Mouse (Mus musculus) spleen, postnatal 14 days (tissue): Measurements from ENCODE around the gene Abhd14a.

Source experiments
- DNase-seq, 2 experiments: peaks; one replicate each; pipeline ENCODE4 v3.0.0; 2021 to 2022; ENCODE audit warnings: low spot score in 2 of 2

The Abhd14a gene

DNA sequence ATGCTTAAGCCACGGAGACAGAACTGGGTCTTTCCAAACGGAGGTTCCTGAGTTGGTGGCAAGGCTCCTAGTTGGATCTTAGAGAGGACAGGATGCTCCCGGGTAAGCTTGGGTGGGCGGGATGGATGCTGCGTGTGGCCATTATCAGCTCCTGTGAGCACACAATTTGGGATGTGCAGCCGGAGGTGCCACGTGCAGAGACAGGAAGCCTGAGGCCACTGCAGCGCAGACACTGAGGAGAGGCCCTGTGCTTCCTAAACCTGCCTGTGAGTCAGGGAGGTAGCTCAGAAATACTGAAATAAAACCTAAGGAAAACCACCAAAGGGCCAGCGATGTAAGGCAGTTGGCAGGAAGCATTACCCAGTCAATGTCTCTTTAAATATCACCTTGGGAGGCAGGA is 22.3 kb upstream of the Abhd14a start:
- DNase-seq, result no peak

- DNase-seq, result no peak
Measured at GRCm38 (mm10) chr9:106469317-106469716, 21.8 kb upstream of the Abhd14a start.

DNA sequence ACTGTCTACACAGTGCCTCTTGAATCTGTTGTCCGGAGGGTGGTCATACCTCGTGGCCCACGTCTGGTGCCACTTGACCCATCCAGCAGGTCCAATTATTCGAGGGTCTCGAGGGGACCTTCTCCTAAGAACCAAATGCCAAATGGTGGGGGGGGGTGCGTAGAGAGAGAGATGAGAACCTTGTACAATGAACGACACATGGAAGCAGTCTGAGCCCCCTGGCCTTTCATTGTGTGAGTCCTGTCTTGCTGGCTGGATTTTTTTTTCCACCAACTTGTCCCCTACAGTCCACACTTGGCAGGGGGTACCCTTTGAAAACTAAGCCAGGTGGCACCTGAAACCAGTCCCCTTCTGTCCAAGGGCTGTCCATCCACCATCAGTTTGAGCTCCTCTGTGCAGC is 20.3 kb upstream of the Abhd14a start:
- no peak for DNase-seq

- no peak for DNase-seq
Measured at GRCm38 (mm10) chr9:106466721-106467120, 19.2 kb upstream of the Abhd14a start.

DNA sequence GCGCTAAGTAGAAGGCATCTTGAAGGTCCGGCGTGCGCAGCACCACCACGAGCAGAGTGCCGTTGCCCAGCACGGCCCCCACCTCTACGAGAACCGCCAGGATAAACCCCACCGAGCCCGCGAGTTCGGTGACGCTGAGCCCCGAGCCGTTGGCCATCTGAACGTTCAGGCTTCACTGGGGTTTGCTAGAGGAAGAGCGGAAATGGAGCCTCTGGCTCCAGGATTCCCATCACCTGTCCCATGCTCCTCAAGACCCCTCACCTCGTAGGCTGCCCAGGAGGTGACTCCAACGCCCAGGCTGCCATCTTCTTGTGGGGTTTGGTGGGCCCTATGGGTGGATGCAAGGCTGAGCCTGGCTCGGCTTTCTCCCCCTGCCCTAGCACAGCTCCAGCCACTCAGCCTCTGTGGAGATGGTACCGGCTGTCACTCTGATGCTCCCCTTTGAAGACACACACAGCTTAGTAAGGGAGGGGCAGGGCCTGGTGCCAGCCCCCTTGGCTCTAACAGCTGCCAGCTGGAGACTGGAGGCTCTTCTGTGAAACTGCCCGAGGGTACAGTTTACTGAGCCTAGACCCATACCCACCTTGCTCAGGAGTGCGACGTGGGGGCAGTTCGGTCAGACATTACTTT is 18.2 kb upstream of the Abhd14a start, which contains the start of gene Gpr62:
TSS of gene Gpr62 (minus strand) at position 368 of the 630 bp plus-strand sequence.
- DNase-seq, result no peak

DNA sequence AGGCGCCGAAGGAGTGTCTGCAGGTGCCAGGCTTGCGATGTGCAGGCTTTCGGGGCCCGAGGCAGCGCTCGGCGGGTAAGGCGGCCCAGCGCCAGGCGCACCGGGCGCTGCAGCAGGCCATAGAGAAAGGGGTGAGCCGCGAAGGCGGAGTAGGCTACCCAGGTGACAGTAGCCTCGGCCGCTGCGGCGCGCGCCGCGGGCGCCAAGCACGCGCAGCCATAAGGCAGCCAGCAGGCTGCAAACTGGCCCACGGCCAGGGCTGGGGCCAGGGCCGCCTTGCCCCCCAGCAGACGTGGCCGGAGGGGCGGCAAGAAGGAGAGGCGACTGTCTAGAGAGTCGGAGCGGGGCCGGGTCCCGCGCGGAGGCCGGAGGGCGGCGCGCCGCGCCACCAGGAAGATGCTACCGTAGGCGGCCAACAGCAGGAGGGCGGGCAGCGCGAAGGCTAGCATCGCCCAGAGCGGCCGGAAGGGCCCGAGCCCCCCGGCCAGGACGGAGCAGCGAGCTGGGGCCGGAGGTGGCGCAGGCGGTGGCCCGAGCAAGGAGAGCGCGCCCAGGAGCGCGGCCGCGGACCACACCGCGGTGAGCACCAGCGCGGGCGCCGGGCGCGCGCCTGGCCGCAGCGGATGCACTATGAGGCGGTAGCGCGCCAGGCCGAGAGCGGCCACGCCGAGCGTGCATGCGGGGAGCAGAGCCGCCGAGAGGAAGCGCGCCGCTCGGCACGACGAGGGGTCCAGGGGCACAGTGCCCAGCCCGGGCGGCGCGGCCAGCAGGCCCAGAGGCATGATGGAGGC is 17.5 kb upstream of the Abhd14a start:
- peak in 1 of 2 experiments; percentile 29 for DNase-seq

DNA sequence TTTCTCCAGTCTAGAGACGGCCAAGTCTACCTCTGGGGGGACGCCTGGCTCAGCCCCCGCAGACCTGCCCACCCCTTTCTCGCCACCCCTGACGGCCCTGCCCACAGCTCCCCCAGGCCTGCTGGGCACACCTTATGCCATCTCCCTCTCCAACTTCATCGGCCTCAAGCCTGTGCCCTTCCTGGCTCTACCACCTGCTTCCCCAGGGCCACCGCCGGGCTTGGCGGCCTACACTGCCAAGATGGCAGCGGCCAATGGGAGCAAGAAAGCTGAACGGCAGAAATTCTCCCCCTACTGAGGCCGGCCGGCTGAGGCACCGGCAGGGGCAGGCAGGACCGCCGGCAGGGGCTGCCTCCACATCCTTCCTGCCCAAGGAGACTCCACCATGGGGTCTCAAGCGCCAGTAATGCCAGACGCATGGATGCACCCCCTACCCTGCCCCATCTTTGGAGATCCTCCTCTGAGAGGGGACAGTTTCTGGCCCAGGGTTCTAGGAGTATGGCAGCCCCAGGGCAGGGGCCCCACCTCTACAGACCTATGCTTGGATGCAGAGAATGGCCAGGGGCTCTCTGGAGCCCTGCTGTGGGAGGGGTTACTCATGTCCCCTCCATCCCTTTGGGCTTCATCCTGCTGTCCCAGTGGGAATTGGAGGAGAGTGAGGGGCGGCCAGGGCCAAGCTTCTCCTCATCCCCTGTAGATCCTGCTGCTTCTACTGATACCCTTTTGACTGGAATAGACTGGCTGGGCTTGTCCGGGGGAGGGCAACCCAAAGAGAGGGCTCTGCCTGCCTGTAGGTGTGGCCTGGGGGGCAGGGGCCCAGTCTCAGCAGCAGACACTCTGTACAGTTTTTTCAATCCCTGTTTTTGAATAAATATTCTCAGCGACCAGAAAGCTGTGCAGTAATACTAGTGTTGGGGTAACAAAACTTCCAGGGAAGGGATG is 15.9 kb upstream of the Abhd14a start:
- DNase-seq, result no peak

DNA sequence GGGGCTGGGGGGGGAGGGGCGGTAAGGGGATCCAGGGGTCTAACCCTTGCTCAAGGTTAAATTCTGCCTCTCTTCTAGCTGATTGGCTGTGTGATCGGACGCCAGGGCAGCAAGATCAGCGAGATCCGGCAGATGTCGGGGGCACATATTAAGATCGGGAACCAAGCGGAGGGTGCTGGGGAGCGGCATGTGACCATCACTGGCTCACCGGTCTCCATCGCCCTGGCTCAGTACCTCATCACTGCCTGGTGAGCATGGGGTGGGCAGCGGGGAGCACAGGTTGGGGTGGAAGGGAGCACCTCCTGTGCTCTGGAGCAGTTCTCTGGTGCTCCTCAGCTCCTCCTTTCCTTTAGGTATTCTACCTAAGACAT is 14.9 kb upstream of the Abhd14a start:
- no peak for DNase-seq

GRCm38 (mm10) chr9:106461641-106462429 is 14.4 kb upstream of the Abhd14a start:
- DNase-seq, result no peak

DNA sequence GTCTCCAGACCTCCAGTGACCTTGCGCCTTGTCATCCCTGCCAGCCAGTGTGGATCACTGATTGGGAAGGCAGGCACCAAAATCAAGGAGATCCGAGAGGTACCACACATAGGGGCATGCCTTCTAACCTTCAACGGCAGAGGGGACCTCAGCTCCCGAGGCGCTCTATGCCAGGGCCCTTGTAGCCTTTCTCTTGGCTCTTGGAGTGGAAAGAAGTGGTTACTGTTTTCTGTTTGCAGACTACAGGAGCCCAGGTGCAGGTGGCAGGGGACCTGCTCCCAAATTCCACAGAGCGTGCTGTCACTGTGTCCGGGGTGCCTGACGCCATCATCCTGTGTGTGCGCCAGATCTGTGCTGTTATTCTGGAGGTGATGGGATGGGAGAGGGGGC is 13.5 kb upstream of the Abhd14a start:
- no peak for DNase-seq

- no peak for DNase-seq
Measured at GRCm38 (mm10) chr9:106460401-106461025, 13.0 kb upstream of the Abhd14a start.

DNA sequence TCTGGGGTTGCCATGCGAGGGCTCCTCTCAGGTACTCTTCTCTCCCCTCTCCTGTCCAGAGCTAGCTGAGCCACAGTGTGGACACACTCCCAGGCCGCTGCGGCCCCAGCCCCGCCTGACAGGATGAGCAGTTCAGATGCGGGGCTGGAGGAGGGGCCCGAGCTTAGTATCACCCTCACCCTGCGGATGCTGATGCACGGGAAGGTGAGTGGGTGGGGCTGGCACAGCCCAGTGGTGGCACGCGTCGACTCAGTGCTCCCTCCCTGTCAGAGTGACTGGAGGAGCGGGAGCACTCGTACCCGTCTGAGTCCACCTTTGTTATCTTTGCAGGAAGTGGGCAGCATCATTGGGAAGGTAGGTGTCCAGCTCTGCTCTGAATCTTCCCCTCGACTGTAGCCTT is 12.5 kb upstream of the Abhd14a start:
- no peak for DNase-seq

DNA sequence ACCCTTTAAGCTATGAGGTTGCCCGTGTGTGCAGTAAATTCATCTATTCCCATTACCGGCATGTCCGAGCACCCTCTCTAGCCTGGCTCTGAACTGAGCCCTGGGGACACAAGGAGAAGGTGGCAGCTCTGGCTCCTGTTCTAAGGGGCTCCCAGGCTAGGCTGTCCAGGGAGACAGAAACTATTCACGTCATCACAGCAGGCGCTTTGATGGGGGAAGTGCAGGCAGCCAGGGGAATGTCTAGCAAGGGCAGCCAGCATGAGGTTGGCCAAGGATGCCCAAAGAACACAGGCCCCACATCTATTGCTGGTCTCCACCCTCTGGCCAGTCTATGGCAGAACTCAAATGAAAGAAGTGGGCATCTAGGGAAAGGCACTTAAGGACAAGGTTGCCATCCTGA is 10.4 kb upstream of the Abhd14a start:
- no peak for DNase-seq

- DNase-seq, result no peak
Measured at GRCm38 (mm10) chr9:106457163-106457559, 9.7 kb upstream of the Abhd14a start.

DNA sequence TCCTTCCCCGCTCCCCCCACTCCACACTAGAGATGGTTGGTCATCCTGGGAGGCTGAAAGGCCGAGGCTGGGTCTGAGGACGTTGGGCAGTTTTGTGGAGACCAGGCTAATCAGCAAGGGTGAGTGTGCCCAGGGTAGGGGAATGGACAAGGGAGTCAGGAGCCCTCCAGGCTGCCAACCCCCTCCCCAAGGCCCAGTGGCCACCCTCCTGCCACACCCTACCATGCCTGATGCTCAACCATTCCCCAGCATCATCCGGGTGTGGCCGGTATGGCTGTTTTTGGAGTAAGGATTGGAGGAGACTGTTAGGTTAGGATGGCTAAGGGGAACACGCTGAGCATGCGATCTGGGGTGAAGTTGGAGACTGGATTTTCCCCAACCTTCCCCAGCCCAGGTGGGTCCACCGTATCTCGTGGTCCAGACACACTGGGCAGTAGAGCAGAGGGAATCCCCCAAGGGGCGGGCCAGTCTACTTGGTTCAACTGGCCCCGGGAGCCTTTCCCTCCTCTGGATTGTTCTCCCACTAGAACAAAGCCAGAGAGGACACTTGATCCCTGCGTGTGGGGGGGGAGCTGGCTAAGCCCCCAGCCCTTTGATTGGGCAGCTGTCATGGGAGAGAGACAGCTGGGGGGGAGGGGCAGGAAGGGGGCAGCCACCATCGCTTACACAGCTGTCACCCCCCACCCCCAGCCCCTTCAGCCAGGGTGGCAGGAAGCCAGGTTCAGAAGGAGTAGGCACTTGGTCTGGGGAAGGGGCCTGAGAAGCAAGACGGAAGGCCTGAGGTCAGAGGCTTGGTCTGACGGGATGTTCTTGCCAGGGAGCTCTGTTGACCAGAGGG is 9.1 kb upstream of the Abhd14a start:
- DNase-seq, result no peak

GRCm38 (mm10) chr9:106454888-106455681 is 7.6 kb upstream of the Abhd14a start:
- no peak for DNase-seq

GRCm38 (mm10) chr9:106454071-106454761 is 6.7 kb upstream of the Abhd14a start:
- no peak for DNase-seq

DNA sequence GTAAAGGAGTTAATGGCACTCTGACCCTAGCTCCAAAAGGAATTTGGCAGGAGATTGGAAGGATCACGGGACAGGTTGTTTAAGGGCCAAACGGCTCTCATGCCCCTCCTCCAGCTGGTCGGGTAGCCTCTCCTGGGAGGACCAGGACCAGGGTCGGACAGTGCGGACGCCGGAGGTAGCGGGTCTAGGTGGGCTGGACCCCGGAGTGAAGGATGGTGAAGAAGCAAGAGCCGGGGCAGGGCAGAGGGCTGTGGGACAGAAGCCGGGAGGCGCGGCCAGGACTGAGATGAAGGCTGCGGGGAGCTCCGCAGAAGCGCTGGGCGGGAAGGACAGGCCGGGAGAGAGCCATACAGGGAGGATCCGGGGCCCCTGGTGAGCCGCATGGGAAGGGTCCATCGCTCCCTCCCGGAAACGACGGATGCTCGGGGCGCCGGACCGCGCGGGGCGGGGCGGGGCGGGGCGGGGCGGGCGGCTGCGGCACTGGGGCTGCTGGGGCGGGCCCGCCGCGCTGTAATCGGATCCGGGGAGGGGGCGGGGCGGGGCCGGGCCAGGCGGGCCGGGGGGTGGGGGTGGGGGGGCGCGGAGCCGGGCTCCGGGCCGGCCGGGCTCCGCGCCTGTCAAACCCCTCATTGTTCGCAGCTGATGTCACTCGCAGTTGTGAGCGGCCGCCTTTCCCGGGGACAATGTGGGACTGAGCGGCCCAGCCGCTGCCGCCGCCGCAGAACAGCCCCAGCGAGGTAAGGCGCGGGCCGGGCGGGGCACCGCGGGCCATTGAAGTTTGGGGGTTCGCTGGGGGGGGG is 6.0 kb upstream of the Abhd14a start, which contains the start of gene Pcbp4:
TSS of gene Pcbp4 (plus strand) at position 21 of the 800 bp plus-strand sequence.
- no peak for DNase-seq
